Mouse (Mus musculus) olfactory bulb, adult 2 months (tissue): ENCODE measurements around the gene Lamtor5.

Source experiments
- CTCF ChIP-seq: fragments of 200-500 bp; IDR thresholded peaks from 2 replicates; pipeline ENCODE4 v1.5.1; 2012; ENCODE audit warnings: low read depth, mild to moderate bottlenecking, low read length, moderate library complexity; ENCODE audit not compliant: insufficient read depth
- POLR2A ChIP-seq: fragments of 200-500 bp; IDR thresholded peaks from 2 replicates; pipeline ENCODE4 v1.6.1; 2012; ENCODE audit warnings: mild to moderate bottlenecking, low read depth, low read length, moderate library complexity; ENCODE audit not compliant: insufficient read depth

DNA sequence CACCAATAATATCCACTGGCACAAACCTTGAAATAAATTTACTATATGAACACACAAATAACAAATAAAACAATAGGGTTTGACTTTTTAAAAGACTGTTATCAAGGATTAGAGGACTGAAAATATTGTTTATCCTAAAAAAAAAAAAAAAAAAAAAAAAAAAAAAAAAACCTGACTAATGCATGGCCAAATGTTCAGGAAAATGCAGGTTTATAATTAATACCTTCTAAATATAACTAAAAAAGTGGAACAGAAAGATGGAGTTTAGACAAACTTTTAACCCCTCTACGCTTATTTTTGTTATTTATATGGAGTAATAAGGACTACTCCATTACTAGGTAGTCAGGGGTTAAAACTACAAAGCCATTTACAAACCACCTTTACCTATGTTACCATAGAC lies 47.8 kb downstream of the Lamtor5 start:
- TF ChIP-seq CTCF (no peak), POLR2A (no peak)
